Mouse (Mus musculus) forebrain, embryonic 11.5 days (tissue): ENCODE data around the gene Rbpms2. TPM values are rescaled to one million over a fixed set of nuclear protein-coding genes. Genes with fewer than 3 reads are reported as not detected.
A peak's percentile ranks its signal among the peaks of the same experiment; 100 is the strongest.

Experiments used
- ATAC-seq: fragments of 200-750 bp; cut with Nextera tagmentation; replicated peaks from 2 replicates; pipeline ENCODE4 v1.8.0; 2017; ENCODE audit warnings: moderate TSS enrichment; ENCODE audit not compliant: low FRiP score
- DNase-seq: peaks from one replicate; pipeline ENCODE4 v3.0.0-alpha.2; 2017; ENCODE audit warnings: low spot score
- H3K27ac ChIP-seq: fragments of 300-500 bp; sonication (generic); 2 replicates; pipeline ENCODE4 v1.5.1; 2014; ENCODE audit warnings: low read depth, low read length
- H3K27me3 ChIP-seq: fragments of 300-500 bp; sonication (generic); 2 replicates; pipeline ENCODE4 v1.6.1; 2014; ENCODE audit warnings: mild to moderate bottlenecking, low read length, mixed read lengths; ENCODE audit not compliant: control insufficient read depth, insufficient read depth
- H3K36me3 ChIP-seq: fragments of 300-500 bp; sonication (generic); 2 replicates; pipeline ENCODE4 v1.6.1; 2014; ENCODE audit warnings: mild to moderate bottlenecking, low read length, moderate library complexity, mixed read lengths; ENCODE audit not compliant: control insufficient read depth, insufficient read depth
- H3K4me1 ChIP-seq: fragments of 300-500 bp; sonication (generic); replicated peaks from 2 replicates; pipeline ENCODE4 v1.6.1; 2014; ENCODE audit warnings: low read length, mixed read lengths; ENCODE audit not compliant: control insufficient read depth, insufficient read depth
- H3K4me2 ChIP-seq: fragments of 300-500 bp; sonication (generic); 2 replicates; pipeline ENCODE4 v1.6.1; 2014; ENCODE audit warnings: low read depth, mild to moderate bottlenecking, low read length, moderate library complexity, mixed read lengths; ENCODE audit not compliant: severe bottlenecking
- H3K4me3 ChIP-seq: fragments of 300-500 bp; sonication (generic); 2 replicates; pipeline ENCODE4 v1.5.1; 2014; ENCODE audit warnings: low read depth, low read length
- H3K9ac ChIP-seq: fragments of 300-500 bp; sonication (generic); 2 replicates; pipeline ENCODE4 v1.6.1; 2014; ENCODE audit warnings: low read length
- H3K9me3 ChIP-seq: fragments of 300-500 bp; sonication (generic); 2 replicates; pipeline ENCODE4 v1.6.1; 2016; ENCODE audit warnings: low read length, mixed read lengths; ENCODE audit not compliant: control insufficient read depth
- WGBS: fragments of 180-500 bp; shearing (Covaris S2); extraction: QIAGEN DNeasy Blood & Tissue Kit; methylation state at CpG from one replicate; pipeline ENCODE4 v1.1.7; 2014; 5-methylcytosine and 5-hydroxymethylcytosine counted together
- polyA plus RNA-seq: library from polyadenylated mRNA; unstranded; fragments of >200 nt; fragmentation: Nextera tagmentation; extraction: Ambion mirVana; gene quantifications from 2 replicates; pipeline ENCODE4 v1.2.1, GENCODE M21; 2014

Gene Rbpms2
- polyA plus RNA-seq, 1 experiment from 2014 or later, result 20.3 TPM

DNA sequence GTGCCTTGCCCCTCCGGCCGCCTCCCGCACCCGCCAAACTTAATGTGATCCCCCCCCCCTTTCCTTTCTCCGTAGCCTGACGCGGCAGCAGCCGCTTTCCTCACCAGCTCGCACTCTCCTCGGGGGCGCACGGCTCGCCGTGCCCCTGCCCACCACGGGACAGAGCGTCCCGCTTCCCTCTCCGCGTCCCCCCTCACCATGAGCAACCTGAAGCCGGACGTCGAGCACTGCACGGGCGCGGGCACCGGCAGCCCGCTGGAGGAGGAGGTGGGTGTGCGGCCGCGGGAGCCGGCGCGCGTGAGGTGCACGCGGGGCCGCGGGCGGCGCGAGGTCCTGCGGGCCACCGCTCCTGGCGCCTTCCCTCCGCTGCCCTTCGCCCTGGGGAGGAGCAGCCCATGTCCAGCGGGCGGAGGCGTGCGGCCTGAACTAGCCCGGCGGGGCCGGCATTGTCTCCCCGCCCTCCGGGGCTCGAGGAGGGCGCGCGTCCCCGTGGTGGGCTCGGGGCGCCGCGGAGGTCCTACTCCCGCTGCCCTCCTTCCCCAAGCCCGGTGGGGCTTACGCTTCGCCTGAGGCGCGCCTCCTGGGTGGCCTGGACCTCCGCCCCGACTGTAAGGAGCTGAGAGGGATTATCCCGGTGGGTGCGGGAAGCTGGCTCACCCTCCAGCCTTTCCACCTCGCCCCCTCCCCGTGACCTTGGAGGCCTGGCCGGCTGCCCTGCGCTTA lies 1.3 kb downstream of the Rbpms2 start:
- DNase-seq (peak; percentile 83), ATAC-seq (peak; percentile 74)
- 1% methylated on average over 63 of the region's 78 CpGs for WGBS
- peak overlapping the region; percentile 60 for H3K4me3 ChIP-seq
- peak overlapping the region; percentile 100 for H3K4me2 ChIP-seq
- no peak overlapping the region for H3K27ac ChIP-seq
- H3K9me3 ChIP-seq, result no peaks in the 10 kb centered on the region
- peaks cover 31% of the 10 kb centered on the region for H3K27me3 ChIP-seq
- H3K9ac ChIP-seq, result peak overlapping the region; percentile 68
- H3K36me3 ChIP-seq, result no peaks in the 10 kb centered on the region
- peaks cover 15% of the 10 kb centered on the region for H3K4me1 ChIP-seq

DNA sequence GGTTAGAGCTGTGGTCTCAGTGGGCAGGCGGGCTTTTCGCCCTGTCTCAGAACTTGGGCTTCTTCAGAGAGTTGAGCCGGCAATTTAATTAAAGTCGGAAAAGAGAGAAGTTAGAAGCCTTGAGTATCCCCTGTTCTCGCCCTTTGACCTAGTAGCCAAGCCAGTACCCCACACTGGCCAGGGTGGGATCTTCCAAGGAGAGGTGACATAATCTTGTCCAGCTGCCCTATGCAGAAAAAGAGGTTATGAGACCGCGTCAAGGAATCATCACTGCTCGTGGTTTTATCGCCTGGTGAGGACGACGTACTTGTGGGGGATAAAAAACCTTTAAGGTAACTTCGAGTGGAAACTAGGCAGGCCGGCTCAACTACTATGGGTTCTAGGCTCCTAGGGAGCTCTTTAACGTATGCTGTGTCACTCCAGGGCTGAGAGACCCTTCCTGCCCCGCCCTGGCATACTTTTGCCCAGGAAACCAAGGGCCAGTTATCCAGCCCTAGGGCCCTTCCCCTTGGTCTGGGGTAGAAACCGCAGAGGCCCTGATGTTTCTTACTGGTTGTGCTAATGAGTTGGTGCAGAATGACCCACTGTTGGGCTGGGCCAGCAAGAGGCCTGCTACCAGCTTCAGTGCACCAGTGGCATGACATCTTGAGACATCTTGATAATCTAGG lies 2.0 kb downstream of the Rbpms2 start:
- H3K4me2 ChIP-seq, result peak overlapping the region; percentile 100
- peaks cover 31% of the 10 kb centered on the region for H3K27me3 ChIP-seq
- no peak for DNase-seq
- peak overlapping the region; percentile 68 for H3K9ac ChIP-seq
- peak overlapping the region; percentile 60 for H3K4me3 ChIP-seq
- no peaks in the 10 kb centered on the region for H3K9me3 ChIP-seq
- 8% methylated on average over 16 of the region's 16 CpGs for WGBS
- H3K4me1 ChIP-seq, result peaks cover 15% of the 10 kb centered on the region
- ATAC-seq, result no peak
- no peak overlapping the region for H3K27ac ChIP-seq
- H3K36me3 ChIP-seq, result no peaks in the 10 kb centered on the region

DNA sequence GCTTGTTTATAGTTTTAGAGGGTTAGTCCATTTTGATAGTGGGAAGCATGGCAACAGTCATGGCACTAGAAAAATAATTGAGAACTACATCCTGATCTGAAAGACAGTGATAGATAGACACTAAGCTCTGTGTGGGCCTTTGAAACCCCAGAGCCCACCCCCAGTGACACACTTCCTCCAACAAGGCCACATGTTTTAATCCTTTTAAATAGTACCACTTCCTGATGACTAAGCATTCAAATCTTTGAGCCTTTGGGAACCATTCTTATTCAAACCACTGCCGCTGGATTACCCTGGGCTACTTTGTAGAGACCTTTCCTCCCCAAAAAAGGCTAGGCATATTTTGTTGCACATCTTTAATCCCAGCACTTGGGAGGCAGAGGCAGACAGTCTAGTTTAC lies 6.3 kb downstream of the Rbpms2 start:
- ATAC-seq (no peak), DNase-seq (no peak)
- Histone ChIP-seq H3K36me3 (no peaks in the 10 kb centered on the region), H3K9ac (no peak overlapping the region), H3K27me3 (peaks cover 14% of the 10 kb centered on the region), H3K4me3 (no peak overlapping the region), H3K4me2 (no peak overlapping the region), H3K4me1 (peaks cover 10% of the 10 kb centered on the region), H3K27ac (no peak overlapping the region), H3K9me3 (no peaks in the 10 kb centered on the region)
- 57% methylated on average over 1 of the region's 1 CpGs for WGBS

DNA sequence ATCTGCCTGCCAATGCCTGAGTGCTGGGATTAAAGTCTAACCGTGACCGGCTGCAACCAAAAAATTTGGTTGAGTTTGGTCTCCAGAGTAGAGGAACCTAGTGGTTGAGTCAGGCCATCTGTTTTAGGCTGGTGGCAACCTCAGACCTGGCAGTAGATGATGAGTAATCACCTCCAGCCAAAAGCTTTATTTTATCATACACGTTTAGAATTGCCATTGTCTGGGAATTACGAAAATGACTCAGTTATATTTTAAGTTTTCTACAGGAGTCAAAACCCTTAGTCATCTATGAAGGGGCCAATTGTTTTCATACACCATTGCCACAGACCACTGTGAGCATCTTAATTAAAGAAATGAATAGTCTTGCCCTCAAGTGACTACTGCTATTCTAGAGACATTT lies 7.5 kb downstream of the Rbpms2 start:
- peaks cover 3% of the 10 kb centered on the region for H3K27me3 ChIP-seq
- H3K9ac ChIP-seq, result no peak overlapping the region
- DNase-seq, result no peak

DNA sequence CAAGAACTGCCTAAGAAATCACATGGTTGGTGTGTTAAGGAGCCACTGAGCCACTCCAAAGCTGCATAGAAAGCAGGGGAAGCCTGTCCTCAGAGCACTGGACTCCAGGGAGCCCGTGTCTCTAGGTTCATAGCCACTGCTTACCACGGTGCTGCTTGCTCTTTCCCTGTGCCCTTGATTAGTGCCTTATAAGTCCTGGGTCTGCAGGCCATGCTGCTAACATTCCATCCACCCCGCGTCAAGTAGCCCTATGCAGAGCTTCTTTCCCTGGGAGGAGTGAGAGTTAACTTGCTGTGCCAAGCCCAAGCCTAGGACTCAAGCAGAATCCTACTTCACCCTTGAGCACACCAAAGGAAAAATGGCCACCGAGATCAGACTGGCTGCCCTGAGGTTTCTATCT lies 9.6 kb downstream of the Rbpms2 start:
- Histone ChIP-seq H3K9ac (no peak overlapping the region), H3K36me3 (no peaks in the 10 kb centered on the region), H3K4me2 (no peak overlapping the region), H3K27me3 (no peaks in the 10 kb centered on the region), H3K27ac (no peak overlapping the region), H3K4me1 (peaks cover 8% of the 10 kb centered on the region), H3K4me3 (no peak overlapping the region), H3K9me3 (no peaks in the 10 kb centered on the region)
- WGBS, result 60% methylated on average over 5 of the region's 5 CpGs
- ATAC-seq (no peak), DNase-seq (no peak)

More for the DNA sequence above, 7.5 kb downstream of the Rbpms2 start:
- no peaks in the 10 kb centered on the region for H3K9me3 ChIP-seq
- H3K4me1 ChIP-seq, result peaks cover 8% of the 10 kb centered on the region
- H3K4me2 ChIP-seq, result no peak overlapping the region
- no peak for ATAC-seq
- H3K27ac ChIP-seq, result no peak overlapping the region
- 85% methylated on average over 4 of the region's 4 CpGs for WGBS
- H3K36me3 ChIP-seq, result no peaks in the 10 kb centered on the region
- H3K4me3 ChIP-seq, result no peak overlapping the region

DNA sequence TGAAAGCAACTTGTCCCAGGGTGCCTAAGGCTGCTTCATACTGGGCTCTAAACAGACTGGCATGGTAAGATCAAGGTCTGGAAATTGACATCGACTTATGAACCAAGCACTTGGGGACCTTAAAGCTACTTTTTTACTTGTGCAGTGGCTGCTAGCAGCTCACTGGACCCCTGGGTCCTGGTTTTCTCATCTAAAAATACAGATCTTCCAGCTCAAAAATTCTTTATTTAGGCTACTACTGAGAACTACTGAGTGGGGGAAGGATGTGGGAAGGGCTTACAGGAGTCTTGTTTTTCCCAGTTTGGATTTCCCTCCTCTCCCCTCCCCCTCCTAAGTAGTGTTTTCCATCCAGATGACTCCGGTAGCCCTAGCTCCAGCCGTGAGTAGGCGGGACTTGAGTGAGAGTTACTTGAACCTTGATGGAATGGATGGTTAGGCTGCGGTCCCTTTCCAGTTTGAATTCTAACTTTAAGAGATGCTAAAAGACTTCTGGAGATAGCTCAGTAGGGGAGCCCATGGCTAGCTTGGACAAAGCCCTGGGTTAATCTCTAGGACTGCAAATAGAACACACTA lies 11.5 kb downstream of the Rbpms2 start:
- DNase-seq, result no peak

DNA sequence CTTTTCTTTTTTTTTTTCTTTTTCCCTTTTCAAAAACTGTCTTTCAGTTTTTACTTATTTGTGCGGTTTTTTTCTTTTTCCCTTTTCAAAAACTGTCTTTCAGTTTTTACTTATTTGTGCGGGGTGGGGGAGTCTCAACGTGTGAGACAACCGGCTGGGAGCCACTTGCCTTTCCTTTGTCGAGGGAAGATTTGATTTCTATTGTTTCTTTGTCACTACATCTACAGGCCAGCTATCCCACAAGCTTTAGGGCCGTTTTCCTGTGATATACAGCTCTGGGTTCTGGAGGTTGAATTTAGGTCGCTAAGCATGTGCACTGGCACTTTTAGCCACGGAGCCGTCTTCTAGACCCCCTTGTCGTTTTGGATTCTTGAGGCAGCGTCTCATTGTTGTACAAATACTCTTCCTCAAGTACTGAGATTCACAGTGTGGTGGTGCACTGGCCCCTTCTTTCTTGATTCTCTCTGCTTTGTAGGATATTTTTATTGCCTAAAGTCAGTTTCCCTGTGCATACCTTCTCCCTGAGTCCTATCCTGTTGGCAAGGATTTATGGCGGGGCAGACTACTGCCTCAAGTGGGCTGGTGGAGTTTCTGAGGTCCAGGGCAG lies 12.1 kb downstream of the Rbpms2 start:
- no peak overlapping the region for H3K4me3 ChIP-seq
- H3K36me3 ChIP-seq, result no peaks in the 10 kb centered on the region
- H3K9ac ChIP-seq, result no peak overlapping the region
- ATAC-seq, result no peak
- no peaks in the 10 kb centered on the region for H3K9me3 ChIP-seq
- no peak overlapping the region for H3K4me2 ChIP-seq
- 8% methylated on average over 12 of the region's 12 CpGs for WGBS
- H3K4me1 ChIP-seq, result peaks cover 8% of the 10 kb centered on the region
- H3K27ac ChIP-seq, result no peak overlapping the region
- no peak for DNase-seq
- H3K27me3 ChIP-seq, result no peaks in the 10 kb centered on the region

More for the DNA sequence above, 11.5 kb downstream of the Rbpms2 start:
- no peak overlapping the region for H3K27ac ChIP-seq
- 6% methylated on average over 5 of the region's 5 CpGs for WGBS
- H3K27me3 ChIP-seq, result no peaks in the 10 kb centered on the region
- no peak for ATAC-seq
- no peaks in the 10 kb centered on the region for H3K36me3 ChIP-seq
- H3K9me3 ChIP-seq, result no peaks in the 10 kb centered on the region
- peaks cover 8% of the 10 kb centered on the region for H3K4me1 ChIP-seq
- no peak overlapping the region for H3K4me2 ChIP-seq
- H3K9ac ChIP-seq, result no peak overlapping the region
- no peak overlapping the region for H3K4me3 ChIP-seq

DNA sequence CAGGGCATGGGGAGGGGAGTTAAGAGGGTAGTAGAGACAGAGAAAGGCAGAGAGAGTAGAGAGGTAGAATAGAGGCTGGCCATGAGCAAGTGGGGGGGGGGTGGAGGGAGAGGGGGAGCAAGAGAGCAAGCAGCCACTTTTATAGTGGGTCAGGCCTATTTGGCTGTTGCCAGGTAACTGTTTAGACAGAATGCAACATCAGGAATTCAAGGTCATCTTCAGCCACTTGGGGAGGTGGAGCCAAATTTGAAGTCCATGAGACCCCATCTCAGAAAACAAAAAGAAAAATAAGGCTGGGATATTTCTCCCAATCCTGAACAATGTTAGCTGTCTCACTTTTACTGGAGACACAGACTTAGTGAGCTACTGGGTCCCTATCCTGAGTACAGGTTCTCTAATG lies 13.1 kb downstream of the Rbpms2 start:
- ATAC-seq, result no peak
- H3K4me2 ChIP-seq, result no peak overlapping the region
- no peaks in the 10 kb centered on the region for H3K36me3 ChIP-seq
- H3K4me3 ChIP-seq, result no peak overlapping the region
- H3K4me1 ChIP-seq, result peaks cover 8% of the 10 kb centered on the region
- no peaks in the 10 kb centered on the region for H3K27me3 ChIP-seq
- no peaks in the 10 kb centered on the region for H3K9me3 ChIP-seq
- no peak overlapping the region for H3K9ac ChIP-seq
- DNase-seq, result no peak
- H3K27ac ChIP-seq, result no peak overlapping the region
